Mouse (Mus musculus) common myeloid progenitor, adult 5-6 weeks (primary cell): ENCODE data around the gene Tas2r143. TPM values are rescaled to one million over a fixed set of nuclear protein-coding genes. Genes with fewer than 3 reads are reported as not detected.
A peak's percentile ranks its signal among the peaks of the same experiment; 100 is the strongest.

ENCODE experiments used
- ATAC-seq: replicated peaks from 2 replicates; pipeline ENCODE4 v1.8.0; 2016; ENCODE audit warnings: low read depth, mild to moderate bottlenecking, moderate TSS enrichment, inconsistent platforms; ENCODE audit not compliant: poor library complexity, severe bottlenecking
- total RNA-seq: library from RNA; stranded (forward); fragments of 200-1000, 187-1606 nt; gene quantifications from 2 replicates; pipeline ENCODE4 v1.2.3, GENCODE M21; 2017

Gene Tas2r143
- total RNA-seq, 1 experiment from 2014 or later: not detected

GRCm38 (mm10) chr6:42364066-42364465 lies 36.0 kb upstream of the Tas2r143 start:
- no peak for ATAC-seq

DNA sequence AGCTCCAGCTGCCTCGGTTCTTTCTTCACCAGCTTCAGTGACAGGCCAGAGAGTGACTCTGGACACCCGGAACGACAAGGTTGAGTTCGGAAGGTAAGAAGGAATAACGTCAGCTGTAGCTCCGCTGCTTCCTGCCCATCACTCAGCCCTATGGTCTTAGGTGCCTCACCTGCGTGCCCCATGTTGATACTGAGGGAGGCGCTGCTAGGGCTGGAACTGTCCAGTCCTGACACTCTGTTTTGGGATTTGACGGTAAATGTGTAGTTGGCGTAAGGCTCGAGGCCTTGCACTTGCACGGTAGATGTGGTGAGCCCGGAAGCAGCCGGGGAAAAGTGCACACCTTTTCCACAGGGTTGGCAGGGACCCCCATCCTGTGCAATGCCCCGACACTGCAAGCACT lies 35.4 kb upstream of the Tas2r143 start:
- no peak for ATAC-seq

- no peak for ATAC-seq
Measured at GRCm38 (mm10) chr6:42365215-42365614, 34.8 kb upstream of the Tas2r143 start.

DNA sequence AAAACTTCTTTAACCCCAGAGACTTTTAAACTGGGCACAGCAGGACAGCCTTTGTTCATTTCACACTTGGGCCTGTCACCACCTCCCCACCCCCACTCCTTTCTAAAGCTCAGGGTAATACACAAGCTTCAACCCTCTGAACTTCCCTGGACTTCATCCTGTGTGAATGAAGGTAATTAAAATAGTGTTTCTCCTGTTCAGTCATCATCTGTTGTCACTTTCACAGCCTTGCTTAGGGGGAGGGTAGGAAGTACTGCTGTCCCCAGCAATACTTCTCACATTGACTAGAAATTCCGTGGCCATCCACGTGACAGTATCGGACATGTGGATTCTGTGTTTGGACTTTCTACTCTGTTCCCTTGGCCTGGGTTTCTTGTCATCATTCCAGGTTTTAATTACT lies 30.2 kb upstream of the Tas2r143 start:
- ATAC-seq: no peak

DNA sequence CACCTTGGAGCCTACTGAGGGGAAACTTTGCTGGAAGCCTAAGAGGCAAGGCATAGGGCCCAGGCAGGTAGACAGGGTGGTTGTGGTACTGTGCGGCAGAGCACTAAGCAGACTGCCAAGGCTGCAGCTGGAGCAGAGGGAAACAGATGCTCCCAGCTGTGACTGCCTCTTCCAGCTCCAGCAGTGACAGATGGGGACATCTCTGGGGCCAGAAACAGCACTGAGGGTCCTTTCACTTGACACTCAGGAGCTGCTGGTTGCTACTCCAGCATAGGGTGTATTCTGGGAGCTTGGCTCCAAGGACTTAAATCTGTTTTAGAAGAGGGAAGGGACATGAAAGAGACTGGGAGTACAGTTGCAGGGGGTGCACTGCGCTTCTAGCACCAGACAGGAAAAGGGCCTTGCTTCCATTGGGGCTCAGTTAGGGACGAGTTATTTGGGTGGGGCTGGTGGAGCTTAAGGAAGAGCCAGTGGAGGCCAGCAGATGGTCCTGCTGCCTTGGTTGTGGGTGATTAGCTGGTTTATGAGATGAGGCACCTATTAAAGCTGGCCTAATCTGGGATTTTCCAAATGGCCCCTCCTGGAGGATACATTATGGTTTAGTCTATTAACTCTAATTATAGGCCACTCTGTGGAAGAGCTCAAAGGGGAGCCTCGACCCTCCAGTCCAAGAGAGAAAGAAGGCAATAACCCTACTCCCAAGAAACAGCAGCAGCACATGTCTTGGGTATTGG lies 29.2 kb upstream of the Tas2r143 start:
- ATAC-seq: no peak

DNA sequence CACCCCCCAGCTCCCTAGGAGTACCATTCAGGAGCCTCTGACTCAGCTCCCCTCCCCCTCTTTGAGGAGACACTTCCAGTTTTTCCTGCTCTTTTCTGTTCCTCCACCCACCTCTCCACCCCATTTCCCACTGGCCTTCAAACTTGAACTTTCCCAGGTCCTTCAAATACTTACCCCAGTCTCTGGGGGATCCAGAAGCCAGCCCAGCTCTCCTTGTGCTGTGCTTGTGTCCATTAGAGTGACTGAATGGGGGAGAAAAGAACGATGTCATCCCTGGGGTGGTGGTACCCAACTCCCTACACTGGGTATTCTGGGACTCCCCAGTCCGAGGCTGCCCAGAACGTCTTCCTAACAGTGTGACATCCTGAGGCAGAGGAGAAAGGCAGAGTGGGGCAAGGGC lies 28.0 kb upstream of the Tas2r143 start:
- ATAC-seq: no peak

DNA sequence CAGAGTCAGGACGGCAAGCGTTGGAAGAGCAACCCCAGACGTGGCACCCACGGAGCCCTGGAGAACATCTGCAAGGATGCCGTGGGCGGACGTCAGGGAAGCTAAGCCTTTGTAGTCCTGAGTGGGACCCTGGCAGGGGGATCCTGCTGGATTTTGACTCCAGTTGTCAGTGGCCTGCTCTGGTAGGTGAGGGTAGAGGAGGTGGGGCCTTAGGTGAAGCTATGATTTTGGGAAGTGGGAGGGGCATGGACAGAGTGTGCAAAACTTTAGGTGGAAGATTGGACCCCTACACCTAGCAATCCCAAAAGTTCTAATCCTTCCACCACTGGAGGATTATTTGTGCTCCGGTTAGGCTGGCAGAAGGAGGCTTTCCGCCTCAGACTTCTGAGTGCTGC lies 27.6 kb upstream of the Tas2r143 start:
- no peak for ATAC-seq

DNA sequence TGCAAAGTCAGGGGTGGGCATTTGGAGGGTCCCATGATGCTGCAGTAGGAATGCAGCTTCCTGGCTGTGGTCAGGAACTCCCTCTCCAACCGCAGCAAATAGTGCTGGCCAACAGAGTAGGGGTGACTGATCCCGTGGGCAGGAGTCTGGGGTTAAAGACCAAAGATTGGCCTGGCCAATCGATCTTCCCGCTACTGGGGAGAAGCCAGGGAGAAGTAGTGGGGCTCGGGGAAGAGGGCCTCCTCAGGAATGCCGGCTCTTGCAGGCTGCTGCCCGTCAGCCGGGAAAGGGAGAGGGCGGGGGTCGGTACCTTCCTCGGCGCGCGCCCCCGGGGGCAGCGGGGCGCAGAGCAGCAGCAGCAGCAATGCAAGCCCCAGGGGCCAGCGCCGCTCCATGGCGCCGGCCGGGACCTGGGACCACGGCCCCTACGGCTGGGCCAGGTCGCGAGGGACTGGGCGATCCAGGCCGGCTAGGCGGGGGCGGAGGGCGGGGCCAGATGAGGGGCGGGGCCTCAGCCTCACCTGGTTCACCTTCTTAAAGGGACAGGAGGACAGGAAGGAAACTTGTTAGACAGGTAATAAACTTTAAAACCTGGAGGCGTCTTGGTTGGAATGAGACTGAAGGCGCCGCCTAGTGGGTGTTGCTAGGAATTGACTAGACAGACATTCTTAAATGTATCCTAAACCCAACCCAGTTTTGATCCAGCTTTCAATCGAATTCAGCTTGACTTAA lies 27.1 kb upstream of the Tas2r143 start, which contains the start of gene Epha1:
TSS of gene Epha1 (minus strand) at position 453 of the 732 bp plus-strand sequence.
- ATAC-seq: peak; percentile 63

- no peak for ATAC-seq
Measured at GRCm38 (mm10) chr6:42373669-42374430, 26.2 kb upstream of the Tas2r143 start.

GRCm38 (mm10) chr6:42374701-42375100 lies 25.3 kb upstream of the Tas2r143 start:
- ATAC-seq: no peak

- ATAC-seq: no peak
Measured at GRCm38 (mm10) chr6:42375131-42375530, 24.9 kb upstream of the Tas2r143 start.

DNA sequence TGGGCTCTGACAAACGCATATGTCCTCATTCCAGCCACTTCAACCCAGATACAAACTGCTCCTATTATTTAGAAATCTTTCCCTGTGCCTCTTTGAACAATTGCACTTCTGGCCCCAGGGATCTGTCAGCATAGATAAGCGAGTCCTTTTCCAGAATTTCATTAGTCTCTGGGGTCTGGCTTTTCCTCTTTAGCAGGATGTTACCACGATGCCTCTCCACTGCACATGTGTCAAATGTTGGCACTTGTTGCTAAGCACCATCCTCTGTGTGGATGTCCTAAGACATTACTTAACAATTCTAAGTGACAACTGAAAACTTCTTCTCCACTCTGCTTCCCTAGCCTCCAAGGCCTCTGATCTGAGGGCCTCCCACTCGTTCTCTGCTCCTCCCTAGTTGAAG lies 24.0 kb upstream of the Tas2r143 start:
- peak; percentile 38 for ATAC-seq

DNA sequence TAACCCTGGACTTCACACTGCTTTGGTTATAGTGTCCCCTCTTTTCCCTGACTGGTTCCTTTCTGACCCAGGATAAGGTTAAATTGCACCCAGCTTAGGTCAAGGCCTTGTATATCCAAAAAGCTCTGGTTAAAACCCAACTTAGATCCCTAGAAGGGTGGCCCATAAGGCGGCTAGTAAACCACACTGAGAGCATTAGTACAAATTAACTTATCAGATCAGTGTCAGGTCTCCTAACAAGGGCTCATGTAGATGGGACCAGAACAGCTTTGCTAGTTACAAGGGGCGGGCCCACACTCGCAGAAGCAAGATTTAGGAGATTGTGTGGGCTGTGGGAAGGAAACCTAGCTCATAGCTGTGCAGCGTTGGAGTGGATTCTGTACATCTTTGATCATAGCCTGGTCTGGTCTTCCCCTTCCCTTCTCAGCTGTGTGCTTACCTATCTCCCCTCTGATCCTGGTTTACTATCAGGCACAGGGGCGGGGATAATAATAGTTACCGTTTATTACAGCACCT lies 23.5 kb upstream of the Tas2r143 start:
- peak; percentile 24 for ATAC-seq

GRCm38 (mm10) chr6:42377280-42377679 lies 22.8 kb upstream of the Tas2r143 start:
- no peak for ATAC-seq

DNA sequence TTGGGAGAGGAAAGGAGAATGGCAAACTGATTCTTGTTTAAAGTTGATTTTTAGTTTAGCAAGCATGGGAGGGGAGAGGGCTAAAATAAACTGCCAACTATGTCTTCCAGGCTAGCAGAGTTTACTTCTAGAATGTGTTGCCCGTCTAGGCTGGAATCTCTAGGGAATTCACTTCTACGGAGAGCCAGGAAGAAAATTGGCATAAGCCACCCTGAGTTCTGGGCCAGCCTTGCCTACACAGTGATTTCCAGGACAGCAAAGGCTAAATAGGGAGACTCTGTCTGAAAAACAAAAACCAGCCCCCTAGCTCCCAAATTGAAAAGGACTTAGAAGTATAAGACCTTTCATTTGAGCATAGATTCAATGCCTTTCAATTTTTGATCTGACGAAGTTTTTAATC lies 20.5 kb upstream of the Tas2r143 start:
- no peak for ATAC-seq

DNA sequence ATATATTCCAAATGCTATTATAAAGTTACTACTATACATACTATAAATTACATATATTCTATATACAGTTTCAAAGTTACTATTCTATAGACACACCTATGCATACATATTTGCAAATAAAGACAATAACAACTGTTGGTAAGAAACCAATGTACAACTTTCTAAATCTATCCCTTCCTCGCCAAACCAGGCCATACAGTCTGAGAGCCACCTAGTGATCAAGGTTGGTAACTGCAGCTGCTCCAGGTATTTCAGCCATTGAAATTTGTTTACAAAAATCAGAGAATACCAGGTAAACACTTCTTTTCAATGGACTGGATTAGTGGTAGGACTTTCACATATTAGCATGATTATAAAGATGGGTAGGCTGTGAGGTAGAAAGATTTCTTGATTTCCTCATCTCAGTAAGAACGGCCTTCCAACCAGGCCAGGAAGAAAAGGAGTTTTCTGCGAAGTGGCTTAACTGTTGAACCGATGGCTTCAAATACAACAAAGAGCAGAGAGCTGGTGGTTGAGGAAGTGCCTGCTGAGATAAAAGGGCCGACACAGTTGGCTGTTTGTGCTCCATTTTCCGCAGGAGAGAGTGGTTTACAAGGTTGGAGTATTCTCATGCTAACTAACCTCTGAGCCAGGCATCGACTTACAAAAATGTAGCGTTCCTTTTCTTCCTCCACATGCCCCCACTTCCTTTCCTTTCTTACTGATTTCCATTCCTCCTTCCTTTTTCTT lies 19.5 kb upstream of the Tas2r143 start:
- ATAC-seq: peak; percentile 43

DNA sequence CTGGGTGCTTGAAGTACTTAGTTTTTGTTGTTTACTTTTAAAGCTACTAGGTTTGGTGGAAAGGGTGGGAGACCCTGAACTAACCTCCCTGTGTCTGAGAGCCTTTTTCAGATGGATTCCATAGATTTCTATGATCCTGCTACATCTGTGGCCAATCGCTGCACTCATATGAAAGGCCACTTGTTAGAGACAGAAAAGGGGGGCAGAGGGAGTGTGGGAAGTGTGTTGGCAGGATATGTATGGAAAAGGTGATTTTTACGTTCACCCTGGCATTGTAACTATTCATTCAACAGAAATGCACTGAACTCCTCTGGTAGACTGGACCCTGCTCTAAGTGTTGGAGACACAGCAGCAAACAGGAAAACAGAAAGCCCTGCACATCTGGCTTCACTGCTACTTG lies 18.8 kb upstream of the Tas2r143 start:
- ATAC-seq: no peak

DNA sequence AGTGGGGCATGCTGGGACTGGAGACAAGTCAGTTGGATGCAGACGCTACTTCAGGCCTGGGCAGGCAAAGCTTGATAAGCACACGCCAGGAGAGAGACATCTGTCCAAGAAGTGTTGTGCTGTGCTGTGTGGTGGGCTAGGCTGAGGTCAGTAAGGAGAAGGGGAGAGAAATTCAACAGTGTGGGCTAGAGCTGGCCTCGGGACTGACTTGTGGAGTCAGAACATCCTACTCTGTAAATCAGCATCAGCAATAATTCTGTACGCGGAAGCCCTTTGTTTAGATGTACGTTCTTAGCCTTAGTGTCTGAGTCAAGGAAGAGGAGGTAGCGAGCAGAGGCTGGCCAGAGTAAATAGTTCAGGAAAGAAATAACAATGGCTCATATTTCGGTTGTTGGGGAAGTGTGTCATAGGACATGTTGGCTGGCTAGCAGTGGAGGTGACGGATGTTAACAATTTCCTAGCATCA lies 18.1 kb upstream of the Tas2r143 start:
- ATAC-seq: peak; percentile 72

GRCm38 (mm10) chr6:42383360-42383759 lies 16.7 kb upstream of the Tas2r143 start:
- no peak for ATAC-seq

- ATAC-seq: 0 out of 2 replicates have a peak, but pooled peaks have one; percentile 17
Measured at GRCm38 (mm10) chr6:42385635-42386034, 14.4 kb upstream of the Tas2r143 start.
